Mouse (Mus musculus): ENCODE results near the gene Rpl39l.

- TF ChIP-seq POLR2A (IDR thresholded peaks at IDR 0.05; ENCODE audit: borderline replicate concordance, insufficient read depth, low read length) (no peak), CTCF (IDR thresholded peaks at IDR 0.05; ENCODE audit: borderline replicate concordance, insufficient read depth, low read depth, low read length) (no peak)
Measured at GRCm38 (mm10) chr16:10172179-10172820, 2.3 kb downstream of the Rpl39l start.
